Mouse (Mus musculus) forebrain, embryonic 15.5 days (tissue): ENCODE results near the gene Eif3i. TPM values are rescaled to one million over a fixed set of nuclear protein-coding genes. Genes with fewer than 3 reads are reported as not detected.

Experiments
- ATAC-seq: fragments of 200-750 bp; cut with Nextera tagmentation; replicated peaks from 2 replicates; pipeline ENCODE4 v1.8.0; 2017; ENCODE audit warnings: mild to moderate bottlenecking, moderate TSS enrichment, moderate library complexity
- H3K27ac ChIP-seq: fragments of 300-500 bp; sonication (generic); replicated peaks from 2 replicates; pipeline ENCODE4 v1.5.1; 2015; ENCODE audit warnings: mild to moderate bottlenecking, inconsistent platforms
- H3K27me3 ChIP-seq: fragments of 300-500 bp; sonication (generic); 2 replicates; pipeline ENCODE4 v1.6.1; 2015; ENCODE audit warnings: inconsistent platforms
- H3K36me3 ChIP-seq: fragments of 300-500 bp; sonication (generic); 2 replicates; pipeline ENCODE4 v1.6.1; 2015; ENCODE audit warnings: mild to moderate bottlenecking, inconsistent platforms
- H3K4me1 ChIP-seq: fragments of 300-500 bp; sonication (generic); 2 replicates; pipeline ENCODE4 v1.6.1; 2015; ENCODE audit warnings: inconsistent platforms
- H3K4me2 ChIP-seq: fragments of 300-500 bp; sonication (generic); replicated peaks from 2 replicates; pipeline ENCODE4 v1.6.1; 2015; ENCODE audit warnings: mild to moderate bottlenecking, inconsistent platforms
- H3K4me3 ChIP-seq: fragments of 300-500 bp; sonication (generic); 2 replicates; pipeline ENCODE4 v1.5.1; 2015; ENCODE audit warnings: mild to moderate bottlenecking, inconsistent platforms
- H3K9ac ChIP-seq: fragments of 300-500 bp; sonication (generic); replicated peaks from 2 replicates; pipeline ENCODE4 v1.6.1; 2015; ENCODE audit warnings: mild to moderate bottlenecking, inconsistent platforms
- H3K9me3 ChIP-seq: fragments of 300-500 bp; sonication (generic); 2 replicates; pipeline ENCODE4 v1.6.1; 2016; ENCODE audit warnings: inconsistent platforms
- WGBS: fragments of 180-500 bp; shearing (Covaris S2); methylation state at CpG from one replicate; pipeline ENCODE4 v1.1.7; 2015; ENCODE audit warnings: mixed read lengths; 5-methylcytosine and 5-hydroxymethylcytosine counted together
- polyA plus RNA-seq: library from polyadenylated mRNA; unstranded; fragments of >200 nt; fragmentation: Nextera tagmentation; extraction: Ambion mirVana; gene quantifications from 2 replicates; pipeline ENCODE4 v1.2.1, GENCODE M21; 2015

The Eif3i gene
- polyA plus RNA-seq, 1 experiment from 2014 or later: 225 TPM

GRCm38 (mm10) chr4:129625496-129625895 lies 25.0 kb upstream of the Eif3i start:
- Histone ChIP-seq H3K9ac (no peak overlapping the region), H3K36me3 (peaks cover 44% of the 10 kb centered on the region)
- 47% methylated on average over 4 of the region's 4 CpGs for WGBS

DNA sequence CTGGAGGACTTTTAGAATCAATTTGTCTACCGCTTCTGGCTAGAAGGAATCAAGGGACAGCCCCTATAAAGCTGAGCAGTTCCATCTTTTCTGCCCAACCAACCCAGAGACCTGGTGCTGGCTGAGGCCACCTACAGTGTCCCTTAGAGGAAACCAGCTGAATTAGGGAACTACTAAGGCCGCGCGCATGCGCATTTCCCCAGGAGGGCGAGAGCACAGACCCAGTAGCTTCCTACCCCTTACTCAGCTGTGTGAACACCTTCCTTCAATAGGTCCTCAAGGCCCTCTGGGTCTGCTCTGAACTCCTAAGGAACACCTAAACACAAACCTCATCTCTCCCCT lies 24.6 kb upstream of the Eif3i start:
- H3K4me2 ChIP-seq: peak overlapping the region; percentile 72
- H3K27me3 ChIP-seq: no peaks in the 10 kb centered on the region
- peak overlapping the region; percentile 93 for H3K27ac ChIP-seq
- ATAC-seq: peak; percentile 21; the same call in 1 of the 2 replicates
- no peaks in the 10 kb centered on the region for H3K9me3 ChIP-seq
- 0% methylated on average over 6 of the region's 6 CpGs for WGBS
- peak overlapping the region; percentile 94; the same call in 1 of the 2 replicates for H3K9ac ChIP-seq
- peaks cover 39% of the 10 kb centered on the region for H3K36me3 ChIP-seq
- peaks cover 32% of the 10 kb centered on the region for H3K4me1 ChIP-seq
- H3K4me3 ChIP-seq: peak overlapping the region; percentile 76

More at GRCm38 (mm10) chr4:129625496-129625895, 25.0 kb upstream of the Eif3i start:
- no peak for ATAC-seq
- Histone ChIP-seq H3K4me1 (peaks cover 32% of the 10 kb centered on the region), H3K4me3 (no peak overlapping the region), H3K9me3 (no peaks in the 10 kb centered on the region), H3K27me3 (no peaks in the 10 kb centered on the region), H3K27ac (peak overlapping the region; percentile 93), H3K4me2 (peak overlapping the region; percentile 72; the same call in 1 of the 2 replicates)

- WGBS: under 1% methylated on average over 18 of the region's 18 CpGs
- H3K27me3 ChIP-seq: no peaks in the 10 kb centered on the region
- peak overlapping the region; percentile 93 for H3K27ac ChIP-seq
- peak overlapping the region; percentile 94 for H3K9ac ChIP-seq
- H3K4me2 ChIP-seq: peak overlapping the region; percentile 72
- H3K4me1 ChIP-seq: peaks cover 32% of the 10 kb centered on the region
- H3K4me3 ChIP-seq: peak overlapping the region; percentile 76
- H3K36me3 ChIP-seq: peaks cover 35% of the 10 kb centered on the region
- peak; percentile 96 for ATAC-seq
- H3K9me3 ChIP-seq: no peaks in the 10 kb centered on the region
Observed at GRCm38 (mm10) chr4:129624281-129625028, 24.0 kb upstream of the Eif3i start.

GRCm38 (mm10) chr4:129623681-129624091 lies 23.2 kb upstream of the Eif3i start, which contains the start of gene Ccdc28b:
Ccdc28b (minus strand) TSS chr4:129623947.
- Histone ChIP-seq H3K4me3 (peak within 1 kb of the TSS; percentile 76), H3K9me3 (no peaks in the 10 kb centered on the region), H3K27me3 (no peaks in the 10 kb centered on the region), H3K9ac (peak within 1 kb of the TSS; percentile 94), H3K36me3 (peaks cover 27% of the 10 kb centered on the region), H3K4me1 (peaks cover 32% of the 10 kb centered on the region), H3K27ac (peak within 1 kb of the TSS; percentile 93), H3K4me2 (peak within 1 kb of the TSS; percentile 72)
- peak; percentile 36 for ATAC-seq
- 1% methylated on average over 10 of the region's 10 CpGs for WGBS

- Histone ChIP-seq H3K9me3 (no peaks in the 10 kb centered on the region), H3K4me3 (peak overlapping the region; percentile 76), H3K27me3 (no peaks in the 10 kb centered on the region), H3K36me3 (peaks cover 20% of the 10 kb centered on the region), H3K4me1 (peaks cover 38% of the 10 kb centered on the region), H3K9ac (peak overlapping the region; percentile 94), H3K27ac (peak overlapping the region; percentile 93), H3K4me2 (peak overlapping the region; percentile 72)
- no peak for ATAC-seq
- 18% methylated on average over 8 of the region's 8 CpGs for WGBS
Observed at GRCm38 (mm10) chr4:129622803-129623535, 22.5 kb upstream of the Eif3i start.

DNA sequence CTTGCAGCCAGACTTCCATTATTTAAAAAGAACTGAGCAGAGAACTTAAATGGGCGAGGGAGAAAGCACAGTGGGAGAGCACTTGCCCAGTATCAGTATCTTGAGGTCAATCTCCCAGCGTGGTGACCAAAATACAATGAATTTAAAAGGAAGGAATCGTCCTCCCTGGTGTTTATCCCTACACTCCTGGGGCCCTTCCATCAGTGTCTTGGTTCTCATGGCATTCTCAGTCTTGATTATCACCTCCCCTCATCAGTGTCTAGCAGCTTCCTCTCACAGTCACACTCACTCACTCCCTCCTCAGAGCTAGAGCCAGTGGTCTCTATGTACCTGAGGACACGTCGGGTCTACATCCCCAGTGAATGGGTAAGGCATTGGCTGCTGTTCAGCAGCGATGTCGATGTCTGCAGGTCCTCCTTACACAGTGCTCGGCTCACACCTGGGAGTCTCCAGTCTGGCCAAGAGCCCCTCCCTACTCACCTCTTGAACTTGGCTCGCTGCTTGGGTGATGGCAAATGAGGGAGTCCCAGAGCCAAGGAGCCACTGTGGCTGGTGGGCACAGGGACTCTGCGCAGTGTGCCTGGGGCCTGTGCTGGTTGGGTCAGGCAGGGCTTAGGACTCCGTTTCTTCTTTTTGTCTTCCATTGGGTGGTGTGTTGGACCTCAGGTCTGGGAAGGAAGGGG lies 21.8 kb upstream of the Eif3i start:
- Histone ChIP-seq H3K9me3 (no peaks in the 10 kb centered on the region), H3K4me1 (peaks cover 41% of the 10 kb centered on the region), H3K36me3 (peaks cover 13% of the 10 kb centered on the region), H3K27me3 (no peaks in the 10 kb centered on the region), H3K9ac (peak overlapping the region; percentile 94; the same call in 1 of the 2 replicates), H3K4me3 (peak overlapping the region; percentile 76), H3K27ac (peak overlapping the region; percentile 93; the same call in 1 of the 2 replicates), H3K4me2 (peak overlapping the region; percentile 72)
- WGBS: 77% methylated on average over 11 of the region's 11 CpGs
- ATAC-seq: no peak

GRCm38 (mm10) chr4:129621283-129621841 lies 20.9 kb upstream of the Eif3i start:
- Histone ChIP-seq H3K4me2 (no peak overlapping the region), H3K9ac (no peak overlapping the region), H3K36me3 (peaks cover 5% of the 10 kb centered on the region; the same call in 1 of the 2 replicates), H3K4me1 (peaks cover 41% of the 10 kb centered on the region), H3K27me3 (no peaks in the 10 kb centered on the region), H3K27ac (no peak overlapping the region), H3K4me3 (no peak overlapping the region), H3K9me3 (no peaks in the 10 kb centered on the region)
- no peak for ATAC-seq
- WGBS: 86% methylated on average over 8 of the region's 8 CpGs

DNA sequence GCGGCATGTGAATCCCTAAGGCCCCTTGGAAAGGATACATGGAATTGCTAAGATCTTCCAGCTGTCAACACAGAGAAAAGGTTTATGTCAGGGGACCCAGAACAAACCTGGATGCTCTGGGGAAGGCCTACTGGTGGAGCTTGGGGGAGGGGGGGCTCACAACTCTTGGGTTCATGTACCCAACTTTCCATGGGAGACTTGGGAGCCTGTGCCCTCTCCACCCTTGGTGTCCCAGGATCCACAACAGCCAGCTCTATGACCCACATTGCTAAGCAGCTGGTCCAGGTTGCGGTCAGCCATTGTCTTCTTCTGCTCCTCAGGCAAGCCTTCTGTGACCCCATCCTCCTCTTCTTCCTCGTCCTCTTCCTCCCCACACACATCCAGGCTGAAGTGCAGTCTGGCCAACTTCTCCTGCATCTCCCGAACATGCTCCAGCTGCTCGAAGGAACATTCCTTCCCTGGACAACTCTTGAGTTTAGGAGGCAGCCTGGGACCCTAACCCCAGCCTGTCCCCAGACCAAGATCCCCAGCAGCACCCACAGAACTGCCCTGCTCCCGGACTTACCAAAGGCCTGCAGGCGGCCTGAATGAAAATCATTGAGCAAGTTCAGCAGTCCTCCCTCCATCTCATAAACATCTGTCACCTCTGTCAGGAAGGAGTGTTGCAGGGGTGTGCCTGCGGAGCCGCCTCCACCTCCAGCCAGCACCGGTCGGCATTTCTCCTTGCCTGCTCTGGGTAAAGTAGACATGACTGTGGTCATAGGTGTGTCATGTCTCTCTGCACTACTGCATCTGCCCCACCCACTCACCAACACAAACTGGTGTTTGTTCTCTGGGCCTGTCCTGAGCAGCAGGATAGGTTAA lies 20.2 kb upstream of the Eif3i start:
- H3K4me3 ChIP-seq: no peak overlapping the region
- ATAC-seq: no peak
- H3K4me1 ChIP-seq: peaks cover 40% of the 10 kb centered on the region
- 90% methylated on average over 11 of the region's 11 CpGs for WGBS
- no peak overlapping the region; the same call in 1 of the 2 replicates for H3K27ac ChIP-seq
- H3K4me2 ChIP-seq: no peak overlapping the region
- no peak overlapping the region for H3K9ac ChIP-seq
- no peaks in the 10 kb centered on the region for H3K9me3 ChIP-seq
- peaks cover 9% of the 10 kb centered on the region for H3K36me3 ChIP-seq
- H3K27me3 ChIP-seq: no peaks in the 10 kb centered on the region

DNA sequence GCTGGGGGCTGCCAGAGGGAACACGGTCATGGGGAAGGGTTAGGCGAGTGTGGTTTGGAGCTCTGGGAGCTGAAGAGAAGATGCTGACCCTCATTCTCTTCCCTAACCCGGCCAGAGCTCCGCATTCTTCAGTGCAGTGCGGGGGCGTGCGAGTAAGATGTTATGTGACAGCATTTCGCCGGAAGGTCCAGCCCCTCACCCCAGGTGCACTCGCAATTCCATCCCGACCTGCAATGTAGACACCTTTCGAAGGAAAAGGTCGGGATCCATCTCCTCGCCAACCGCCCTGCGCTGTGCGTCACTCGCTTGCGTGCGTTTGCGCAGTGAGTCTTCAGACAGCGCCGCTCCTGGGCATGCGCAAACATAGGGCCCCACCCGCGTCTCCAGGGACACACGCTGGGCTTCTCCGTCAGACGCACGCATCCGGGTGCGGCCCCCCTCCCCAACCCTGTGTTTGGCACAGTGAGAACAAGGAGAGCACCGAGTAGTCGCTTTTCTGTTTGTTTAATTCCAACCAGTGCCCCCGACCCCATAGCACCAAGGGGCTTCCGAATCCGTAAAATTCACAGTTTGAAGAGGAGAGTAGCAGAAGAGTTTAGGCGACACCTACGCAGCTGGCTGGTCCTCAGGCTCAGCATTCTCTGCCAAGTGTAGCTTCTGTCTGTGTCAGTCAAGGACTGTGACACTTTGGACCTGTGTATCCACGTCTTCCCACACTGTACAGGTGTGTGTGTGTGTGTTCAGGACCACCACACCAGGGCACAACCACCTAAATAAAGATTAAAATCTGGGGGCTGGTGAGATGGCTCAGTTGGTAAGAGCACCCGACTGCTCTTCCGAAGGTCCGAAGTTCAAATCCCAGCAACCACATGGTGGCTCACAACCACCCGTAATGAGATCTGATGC lies 18.6 kb upstream of the Eif3i start, which contains the start of gene Iqcc:
TSS of gene Iqcc (minus strand) at position 314 of the 906 bp plus-strand sequence.
- no peaks in the 10 kb centered on the region for H3K27me3 ChIP-seq
- 4% methylated on average over 44 of the region's 44 CpGs for WGBS
- H3K27ac ChIP-seq: peak within 1 kb of the TSS; percentile 85
- H3K9ac ChIP-seq: peak within 1 kb of the TSS; percentile 87
- ATAC-seq: peak; percentile 92
- H3K4me1 ChIP-seq: peaks cover 30% of the 10 kb centered on the region
- peak within 1 kb of the TSS; percentile 55 for H3K4me3 ChIP-seq
- peaks cover 11% of the 10 kb centered on the region for H3K36me3 ChIP-seq
- H3K4me2 ChIP-seq: peak within 1 kb of the TSS; percentile 75
- no peaks in the 10 kb centered on the region for H3K9me3 ChIP-seq

- no peak for ATAC-seq
- Histone ChIP-seq H3K9ac (peak overlapping the region; percentile 87; the same call in 1 of the 2 replicates), H3K4me3 (peak overlapping the region; percentile 55), H3K4me2 (peak overlapping the region; percentile 75), H3K4me1 (peaks cover 25% of the 10 kb centered on the region), H3K9me3 (no peaks in the 10 kb centered on the region), H3K27me3 (no peaks in the 10 kb centered on the region), H3K27ac (no peak overlapping the region), H3K36me3 (peaks cover 11% of the 10 kb centered on the region)
- WGBS: 94% methylated on average over 5 of the region's 5 CpGs
Observed at GRCm38 (mm10) chr4:129618031-129618430, 17.6 kb upstream of the Eif3i start.
